Mouse (Mus musculus): ENCODE results near the gene Hrc. TPM values are rescaled to one million over a fixed set of nuclear protein-coding genes. Genes with fewer than 3 reads are reported as not detected.

Hrc gene
- polyA plus RNA-seq, 1 experiment = 9.1 TPM

DNA sequence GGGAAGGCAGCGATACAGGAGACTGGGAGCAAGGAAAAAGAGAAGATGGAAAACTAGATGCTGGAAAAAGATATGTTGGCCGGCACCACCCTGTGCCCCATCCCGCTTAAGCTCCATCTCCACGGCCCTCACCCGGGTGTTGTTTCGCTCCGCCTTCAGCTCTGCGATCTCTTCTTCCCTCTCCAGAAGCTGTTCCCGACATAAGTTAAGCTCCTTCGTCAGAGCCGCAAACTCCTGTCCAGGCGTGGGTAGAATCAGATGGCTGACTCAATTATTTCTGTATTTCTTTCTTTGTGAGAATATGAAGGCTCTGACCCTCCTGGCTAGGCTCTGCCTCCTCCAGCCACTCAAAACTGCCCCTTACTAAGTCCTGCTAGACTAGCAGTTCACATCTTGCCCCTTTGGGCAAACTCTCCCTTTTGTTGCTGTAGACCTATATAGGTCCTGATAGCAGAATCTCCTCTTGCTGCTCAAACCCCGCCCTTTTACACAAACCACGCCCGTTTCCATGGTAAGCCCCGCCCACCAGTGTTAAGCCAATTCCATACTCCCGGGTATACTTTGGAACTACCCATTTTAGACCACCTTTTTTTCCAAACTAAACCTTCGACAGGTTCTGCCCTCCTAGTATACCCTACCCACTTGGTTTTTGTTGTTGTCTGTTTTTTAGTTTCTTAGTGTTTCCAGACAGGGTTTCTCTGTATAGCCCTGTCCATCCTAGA is 25.5 kb downstream of the Hrc start:
- Histone ChIP-seq H3K27me3 (ENCODE audit: control insufficient read depth, insufficient read depth, low read length) (peaks cover 15% of the 10 kb centered on the region), H3K4me1 (replicated peaks; ENCODE audit: control insufficient read depth, insufficient read depth, low read length) (peaks cover 8% of the 10 kb centered on the region), H3K4me3 (ENCODE audit: control insufficient read depth, insufficient read depth, low read length) (no peak overlapping the region), H3K36me3 (ENCODE audit: control insufficient read depth, insufficient read depth, low read length) (no peaks in the 10 kb centered on the region), H3K27ac (ENCODE audit: control insufficient read depth, insufficient read depth, low read length) (no peak overlapping the region)
- DNase-seq = no peak
- 60% methylated on average over 18 of the region's 18 CpGs for whole genome bisulfite sequencing
- TF ChIP-seq POLR2A (IDR thresholded peaks at IDR 0.05; ENCODE audit: control insufficient read depth, extremely low read depth, insufficient read depth, low read length, poor library complexity) (no peak), CTCF (IDR thresholded peaks at IDR 0.05; ENCODE audit: borderline replicate concordance, control insufficient read depth, extremely low read depth, insufficient read depth, low read length, poor library complexity) (no peak)

DNA sequence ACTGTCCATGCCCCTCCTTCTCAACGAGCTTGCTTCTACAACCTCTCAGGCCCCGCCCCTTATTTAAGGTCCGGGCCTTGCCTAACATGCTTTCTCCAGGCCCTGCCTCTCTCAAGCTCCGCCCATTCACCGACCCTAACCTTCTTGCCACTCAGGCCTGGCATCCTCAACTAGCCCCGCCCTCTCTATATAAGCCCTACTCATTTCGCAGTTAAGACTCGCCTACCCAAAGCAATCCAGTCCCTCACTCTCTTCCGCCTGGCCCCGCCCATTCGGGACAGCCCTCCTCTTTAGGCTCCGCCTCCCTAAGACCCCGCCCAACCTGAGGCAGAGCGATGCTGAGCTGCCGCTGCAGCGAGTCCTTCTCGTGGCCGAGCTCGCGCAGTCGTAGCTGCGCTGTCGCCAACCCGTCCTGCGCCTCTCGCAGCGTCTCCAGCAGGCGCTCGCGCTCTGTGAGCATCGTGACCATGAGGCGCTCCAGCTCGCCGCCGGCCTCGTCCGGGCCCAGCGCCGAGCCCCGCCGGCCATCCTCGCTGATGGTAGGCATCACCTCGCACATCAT is 26.2 kb downstream of the Hrc start:
- Histone ChIP-seq H3K36me3 (ENCODE audit: control insufficient read depth, insufficient read depth, low read length) (no peaks in the 10 kb centered on the region), H3K27me3 (ENCODE audit: control insufficient read depth, insufficient read depth, low read length) (peaks cover 20% of the 10 kb centered on the region), H3K27ac (ENCODE audit: control insufficient read depth, insufficient read depth, low read length) (no peak overlapping the region), H3K4me1 (replicated peaks; ENCODE audit: control insufficient read depth, insufficient read depth, low read length) (peaks cover 10% of the 10 kb centered on the region), H3K4me3 (ENCODE audit: control insufficient read depth, insufficient read depth, low read length) (peak overlapping the region; percentile 28)
- DNase-seq = peak; percentile 70
- 0 out of 2 replicates have a peak, but pooled peaks have one; percentile 17 for TF ChIP-seq POLR2A (IDR thresholded peaks at IDR 0.05; ENCODE audit: control insufficient read depth, extremely low read depth, insufficient read depth, low read length, poor library complexity)
- no peak for TF ChIP-seq CTCF (IDR thresholded peaks at IDR 0.05; ENCODE audit: borderline replicate concordance, control insufficient read depth, extremely low read depth, insufficient read depth, low read length, poor library complexity)
- 1% methylated on average over 43 of the region's 43 CpGs for WGBS

DNA sequence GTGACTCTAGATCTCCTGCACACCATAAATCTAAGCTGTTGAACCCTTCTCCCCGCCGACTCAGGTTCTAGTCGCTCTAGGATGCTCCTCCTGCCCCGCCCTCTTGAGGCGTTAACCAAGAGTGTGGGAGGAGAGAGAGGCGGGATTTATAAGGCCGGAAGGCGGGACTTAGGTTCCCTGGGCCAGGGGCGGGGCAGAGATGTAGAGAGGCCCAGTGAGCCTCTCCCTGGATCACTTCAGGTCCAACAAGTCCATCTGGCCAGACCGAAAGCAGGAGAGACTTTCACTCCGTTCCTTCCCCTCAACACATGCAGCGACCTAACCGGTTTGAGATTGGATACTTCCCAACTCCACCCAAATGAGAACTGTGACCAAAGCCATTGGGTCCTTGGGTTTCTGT is 27.7 kb downstream of the Hrc start:
- DNase-seq = peak; percentile 44
- H3K27ac ChIP-seq (ENCODE audit: control insufficient read depth, insufficient read depth, low read length) = no peak overlapping the region
- WGBS = 11% methylated on average over 13 of the region's 13 CpGs
- H3K27me3 ChIP-seq (ENCODE audit: control insufficient read depth, insufficient read depth, low read length) = peaks cover 23% of the 10 kb centered on the region
- TF ChIP-seq CTCF (IDR thresholded peaks at IDR 0.05; ENCODE audit: borderline replicate concordance, control insufficient read depth, extremely low read depth, insufficient read depth, low read length, poor library complexity) = no peak
- no peak for TF ChIP-seq POLR2A (IDR thresholded peaks at IDR 0.05; ENCODE audit: control insufficient read depth, extremely low read depth, insufficient read depth, low read length, poor library complexity)
- no peaks in the 10 kb centered on the region for H3K36me3 ChIP-seq (ENCODE audit: control insufficient read depth, insufficient read depth, low read length)
- H3K4me3 ChIP-seq (ENCODE audit: control insufficient read depth, insufficient read depth, low read length) = no peak overlapping the region
- H3K4me1 ChIP-seq (replicated peaks; ENCODE audit: control insufficient read depth, insufficient read depth, low read length) = peaks cover 18% of the 10 kb centered on the region

DNA sequence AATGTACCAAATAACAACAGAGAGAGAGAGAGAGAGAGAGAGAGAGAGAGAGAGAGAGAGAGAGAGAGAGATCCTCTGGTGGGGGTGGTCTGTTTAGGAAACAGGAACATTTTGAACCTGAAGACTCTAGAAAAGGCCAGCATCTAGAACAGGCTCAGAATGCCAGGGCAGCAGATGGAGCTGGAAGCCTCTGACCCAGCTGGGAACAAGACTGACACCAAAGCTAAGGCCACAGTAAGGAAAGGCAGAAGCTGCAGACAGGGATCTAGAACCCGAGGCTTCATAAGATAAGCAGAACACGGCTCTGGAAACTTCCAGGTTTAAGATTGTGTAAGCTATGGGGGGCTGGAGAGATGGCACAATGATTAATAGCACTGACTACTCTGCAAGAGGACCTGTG is 28.9 kb downstream of the Hrc start:
- no peak for TF ChIP-seq POLR2A (IDR thresholded peaks at IDR 0.05; ENCODE audit: control insufficient read depth, extremely low read depth, insufficient read depth, low read length, poor library complexity)
- 73% methylated on average over 2 of the region's 2 CpGs for WGBS
- H3K27ac ChIP-seq (ENCODE audit: control insufficient read depth, insufficient read depth, low read length) = no peak overlapping the region
- no peaks in the 10 kb centered on the region for H3K36me3 ChIP-seq (ENCODE audit: control insufficient read depth, insufficient read depth, low read length)
- peaks cover 23% of the 10 kb centered on the region for H3K27me3 ChIP-seq (ENCODE audit: control insufficient read depth, insufficient read depth, low read length)
- H3K4me3 ChIP-seq (ENCODE audit: control insufficient read depth, insufficient read depth, low read length) = no peak overlapping the region
- peaks cover 24% of the 10 kb centered on the region for H3K4me1 ChIP-seq (replicated peaks; ENCODE audit: control insufficient read depth, insufficient read depth, low read length)
- DNase-seq = no peak

DNA sequence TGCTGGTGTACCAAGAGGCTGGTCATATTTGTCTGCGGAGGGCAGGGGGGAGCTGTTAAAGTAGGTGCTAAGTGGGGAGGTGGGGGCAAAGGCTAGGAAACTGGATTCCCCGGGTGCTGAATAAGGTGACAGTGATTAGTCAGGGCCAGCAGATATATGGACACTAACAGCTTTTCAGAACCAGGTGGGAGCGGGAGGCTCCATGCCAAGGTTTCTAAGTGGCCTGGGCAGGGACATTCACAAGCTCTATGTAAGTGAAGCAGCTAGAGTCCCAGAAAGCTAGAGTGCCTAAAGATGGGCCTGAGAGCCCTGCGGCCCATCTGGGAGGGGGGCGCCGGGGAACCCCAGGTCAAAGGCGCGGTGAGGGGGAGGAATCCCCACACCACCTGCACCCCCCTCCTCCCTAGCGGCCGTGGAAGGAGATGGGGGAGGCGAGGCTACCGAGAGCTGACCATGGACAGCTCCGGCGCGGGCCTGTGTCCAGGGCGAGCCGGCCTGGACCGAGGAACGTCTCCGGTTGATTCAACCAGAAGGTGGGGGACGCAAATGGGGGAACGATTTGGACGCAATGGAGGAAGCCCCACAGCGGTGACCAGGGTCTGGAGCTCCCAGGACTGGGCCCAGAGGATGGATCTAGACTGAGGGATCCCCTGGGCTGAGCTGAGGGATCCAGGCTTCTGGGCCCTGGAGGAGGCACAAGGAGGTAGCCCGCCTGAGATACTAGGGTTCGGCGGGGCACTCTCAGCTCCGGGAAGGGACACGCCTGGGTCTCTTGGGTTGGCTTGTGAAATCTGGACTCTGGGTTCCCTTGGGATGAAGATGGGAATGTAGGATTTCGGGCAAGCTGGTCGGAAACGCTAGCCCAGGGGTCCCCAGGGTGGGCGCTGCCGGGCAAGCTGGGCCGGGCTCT is 30.9 kb downstream of the Hrc start:
- 20% methylated on average over 35 of the region's 35 CpGs for WGBS
- peaks cover 25% of the 10 kb centered on the region for H3K27me3 ChIP-seq (ENCODE audit: control insufficient read depth, insufficient read depth, low read length)
- H3K4me3 ChIP-seq (ENCODE audit: control insufficient read depth, insufficient read depth, low read length) = peak overlapping the region; percentile 41
- H3K4me1 ChIP-seq (replicated peaks; ENCODE audit: control insufficient read depth, insufficient read depth, low read length) = peaks cover 35% of the 10 kb centered on the region
- no peak overlapping the region for H3K27ac ChIP-seq (ENCODE audit: control insufficient read depth, insufficient read depth, low read length)
- H3K36me3 ChIP-seq (ENCODE audit: control insufficient read depth, insufficient read depth, low read length) = no peaks in the 10 kb centered on the region
- TF ChIP-seq CTCF (IDR thresholded peaks at IDR 0.05; ENCODE audit: borderline replicate concordance, control insufficient read depth, extremely low read depth, insufficient read depth, low read length, poor library complexity) (no peak), POLR2A (IDR thresholded peaks at IDR 0.05; ENCODE audit: control insufficient read depth, extremely low read depth, insufficient read depth, low read length, poor library complexity) (no peak)
- DNase-seq = no peak

DNA sequence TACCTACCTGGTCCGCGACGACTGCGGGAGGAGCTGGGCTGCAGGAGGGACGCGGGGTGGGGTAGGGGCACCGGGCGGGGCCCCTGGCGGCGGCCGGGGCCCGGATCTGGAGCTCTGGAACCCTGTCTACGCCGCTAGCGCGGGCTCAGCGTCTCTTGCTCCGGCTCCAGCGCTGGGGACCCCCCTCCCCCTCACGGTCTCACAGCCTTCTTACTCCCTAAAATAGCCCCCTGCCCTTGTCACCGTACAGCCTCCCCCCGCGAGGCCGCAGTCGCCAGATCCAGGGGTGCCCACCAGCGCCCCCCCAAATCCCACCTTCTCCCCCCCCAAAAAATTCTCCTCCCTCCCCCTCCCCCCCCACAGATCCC is 31.5 kb downstream of the Hrc start, which contains the start of gene Ppfia3:
Gene Ppfia3 (minus strand): TSS at position 368 of the 368 bp plus-strand sequence.
- Histone ChIP-seq H3K27ac (ENCODE audit: control insufficient read depth, insufficient read depth, low read length) (no peak within 1 kb of the TSS), H3K4me1 (replicated peaks; ENCODE audit: control insufficient read depth, insufficient read depth, low read length) (peaks cover 30% of the 10 kb centered on the region), H3K27me3 (ENCODE audit: control insufficient read depth, insufficient read depth, low read length) (peaks cover 20% of the 10 kb centered on the region), H3K4me3 (ENCODE audit: control insufficient read depth, insufficient read depth, low read length) (peak within 1 kb of the TSS; percentile 61), H3K36me3 (ENCODE audit: control insufficient read depth, insufficient read depth, low read length) (no peaks in the 10 kb centered on the region)
- no peak for DNase-seq
- no peak for TF ChIP-seq POLR2A (IDR thresholded peaks at IDR 0.05; ENCODE audit: control insufficient read depth, extremely low read depth, insufficient read depth, low read length, poor library complexity)
- WGBS = 2% methylated on average over 26 of the region's 26 CpGs

Data from thymus, adult 2 months (tissue).